Mouse (Mus musculus) liver, adult 2 months (tissue): ENCODE measurements around the gene Proser3. TPM values are rescaled to one million over a fixed set of nuclear protein-coding genes. Genes with fewer than 3 reads are reported as not detected.

ENCODE experiments used
- DNase-seq: peaks from one replicate; pipeline ENCODE4 v3.0.0-alpha.2; 2011; ENCODE audit warnings: low read depth, low spot score; ENCODE audit errors: extremely low read depth
- H3K27ac ChIP-seq: fragments of 200-500 bp; replicated peaks from 2 replicates; pipeline ENCODE4 v1.5.1; 2012; ENCODE audit warnings: low read depth, mild to moderate bottlenecking, control low read depth, inconsistent platforms, low read length; ENCODE audit not compliant: insufficient read depth
- H3K27me3 ChIP-seq: fragments of 200-500 bp; 2 replicates; pipeline ENCODE4 v1.6.1; 2012; ENCODE audit warnings: mild to moderate bottlenecking, moderate library complexity, low read length, inconsistent platforms; ENCODE audit not compliant: control insufficient read depth, insufficient read depth
- H3K36me3 ChIP-seq: fragments of 200-500 bp; 2 replicates; pipeline ENCODE4 v1.6.1; 2012; ENCODE audit warnings: low read length, inconsistent platforms; ENCODE audit not compliant: control insufficient read depth, insufficient read depth
- H3K4me1 ChIP-seq: fragments of 200-500 bp; 2 replicates; pipeline ENCODE4 v1.6.1; 2011; ENCODE audit warnings: low read length; ENCODE audit not compliant: control insufficient read depth, insufficient read depth
- H3K4me3 ChIP-seq: fragments of 200-500 bp; 2 replicates; pipeline ENCODE4 v1.5.1; 2011; ENCODE audit warnings: low read depth, mild to moderate bottlenecking, control low read depth, low read length, moderate library complexity; ENCODE audit not compliant: insufficient read depth
- H3K79me2 ChIP-seq: fragments of 200-500 bp; 2 replicates; pipeline ENCODE4 v1.6.1; 2012; ENCODE audit warnings: inconsistent platforms, mild to moderate bottlenecking, low read length, moderate library complexity; ENCODE audit not compliant: control insufficient read depth, insufficient read depth
- H3K9ac ChIP-seq: fragments of 200-500 bp; 2 replicates; pipeline ENCODE4 v1.6.1; 2012; ENCODE audit warnings: low read depth, mild to moderate bottlenecking, control low read depth, inconsistent platforms, low read length
- CTCF ChIP-seq: fragments of 200-500 bp; IDR thresholded peaks from 2 replicates; pipeline ENCODE4 v1.5.1; 2011; ENCODE audit warnings: low read depth, low read length, control low read depth
- POLR2A ChIP-seq: fragments of 200-500 bp; IDR thresholded peaks from 2 replicates; pipeline ENCODE4 v1.6.1; 2011; ENCODE audit warnings: low read length, control low read depth; ENCODE audit not compliant: insufficient read depth; ENCODE audit errors: extremely low read depth
- WGBS: fragments of 180-500 bp; shearing (Covaris S2); methylation state at CpG from one replicate; pipeline ENCODE4 v1.1.7; 2018; 5-methylcytosine and 5-hydroxymethylcytosine counted together
- polyA plus RNA-seq: library from polyadenylated mRNA; depleted of rRNA; stranded (reverse); fragments of >200 nt; gene quantifications from 2 replicates; pipeline ENCODE4 v1.2.3, GENCODE M21; 2012
- total RNA-seq: library from RNA; depleted of rRNA; stranded (reverse); fragments of >200 nt; gene quantifications from 2 replicates; pipeline ENCODE4 v1.2.3, GENCODE M21; 2014

The Proser3 gene
- total and polyA plus RNA-seq, 2 experiments, result 1.6 to 4.5 TPM

DNA sequence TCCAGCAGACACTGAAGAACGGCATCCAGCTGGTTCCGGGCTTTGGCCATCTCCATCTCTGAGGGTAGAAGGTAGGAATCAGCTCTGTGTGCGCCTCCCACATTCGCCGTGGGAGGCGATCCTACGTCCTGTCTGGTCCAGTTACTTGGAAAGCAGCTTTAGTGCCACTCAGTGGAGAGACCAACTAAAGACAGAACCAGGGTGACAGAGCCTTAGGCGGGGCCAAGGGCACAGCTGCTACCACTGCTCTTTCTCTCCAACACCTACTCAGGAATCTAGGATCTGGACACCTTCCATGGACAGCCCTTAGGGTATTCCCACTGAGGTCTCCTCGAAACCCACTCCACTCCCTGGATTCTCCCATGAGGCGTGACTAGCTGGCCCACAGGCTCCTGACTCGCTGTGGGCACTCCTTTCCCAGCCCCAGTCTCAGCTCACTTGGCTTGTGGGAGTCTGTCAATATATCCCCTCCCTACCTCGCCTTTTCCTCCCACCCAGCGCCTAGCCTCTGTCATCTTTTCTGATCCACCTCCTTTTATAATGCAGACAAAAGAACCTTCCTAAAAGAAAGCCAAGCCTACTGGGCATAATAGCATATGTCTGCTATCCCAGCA lies 5.9 kb upstream of the Proser3 start:
- WGBS, result 94% methylated on average over 13 of the region's 13 CpGs
- TF ChIP-seq CTCF (no peak), POLR2A (no peak)
- no peak overlapping the region for H3K9ac ChIP-seq
- H3K79me2 ChIP-seq, result no peaks in the 10 kb centered on the region
- H3K27me3 ChIP-seq, result no peaks in the 10 kb centered on the region
- no peak overlapping the region for H3K27ac ChIP-seq
- H3K4me3 ChIP-seq, result no peak overlapping the region
- peaks cover 5% of the 10 kb centered on the region; the same call in 1 of the 2 replicates for H3K36me3 ChIP-seq
- H3K4me1 ChIP-seq, result peaks cover 14% of the 10 kb centered on the region; the same call in 1 of the 2 replicates
- DNase-seq, result no peak

DNA sequence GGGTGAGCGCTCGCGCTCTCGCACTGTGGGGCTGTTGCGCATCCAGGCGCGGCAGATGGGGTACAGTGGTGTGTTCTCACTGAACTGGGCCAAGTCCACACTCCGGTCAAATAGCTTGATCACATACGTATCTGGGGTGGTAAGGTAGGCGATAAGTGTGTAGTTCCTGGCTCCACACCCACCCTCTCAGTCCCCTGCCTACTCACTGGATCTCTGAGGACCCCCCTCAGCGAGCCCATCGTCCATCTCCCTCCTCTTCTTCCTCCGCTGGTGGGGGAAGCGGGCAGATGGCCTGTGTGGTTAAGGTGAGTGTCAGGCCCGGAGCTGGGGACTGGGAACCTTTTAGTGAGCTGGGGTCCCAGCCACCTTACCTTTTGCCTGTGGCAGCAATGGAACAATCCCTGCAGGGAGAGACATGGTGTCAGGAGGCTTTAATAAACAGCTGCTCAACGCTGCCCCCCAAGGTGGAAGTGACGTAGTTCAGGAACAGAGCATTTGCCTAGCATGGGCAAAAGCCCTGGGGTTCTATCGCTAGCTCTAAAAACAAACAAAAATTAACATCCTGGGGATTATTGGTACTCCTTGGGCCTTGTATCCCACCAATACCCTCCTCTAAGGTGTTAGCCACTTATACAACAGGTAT lies 4.9 kb upstream of the Proser3 start:
- TF ChIP-seq CTCF (peak; percentile 18; the same call in 1 of the 2 replicates), POLR2A (no peak)
- WGBS, result 95% methylated on average over 18 of the region's 18 CpGs
- no peak overlapping the region for H3K4me3 ChIP-seq
- no peaks in the 10 kb centered on the region for H3K27me3 ChIP-seq
- no peak for DNase-seq
- H3K9ac ChIP-seq, result no peak overlapping the region
- no peaks in the 10 kb centered on the region for H3K79me2 ChIP-seq
- peaks cover 13% of the 10 kb centered on the region; the same call in 1 of the 2 replicates for H3K4me1 ChIP-seq
- peaks cover 5% of the 10 kb centered on the region; the same call in 1 of the 2 replicates for H3K36me3 ChIP-seq
- no peak overlapping the region for H3K27ac ChIP-seq

DNA sequence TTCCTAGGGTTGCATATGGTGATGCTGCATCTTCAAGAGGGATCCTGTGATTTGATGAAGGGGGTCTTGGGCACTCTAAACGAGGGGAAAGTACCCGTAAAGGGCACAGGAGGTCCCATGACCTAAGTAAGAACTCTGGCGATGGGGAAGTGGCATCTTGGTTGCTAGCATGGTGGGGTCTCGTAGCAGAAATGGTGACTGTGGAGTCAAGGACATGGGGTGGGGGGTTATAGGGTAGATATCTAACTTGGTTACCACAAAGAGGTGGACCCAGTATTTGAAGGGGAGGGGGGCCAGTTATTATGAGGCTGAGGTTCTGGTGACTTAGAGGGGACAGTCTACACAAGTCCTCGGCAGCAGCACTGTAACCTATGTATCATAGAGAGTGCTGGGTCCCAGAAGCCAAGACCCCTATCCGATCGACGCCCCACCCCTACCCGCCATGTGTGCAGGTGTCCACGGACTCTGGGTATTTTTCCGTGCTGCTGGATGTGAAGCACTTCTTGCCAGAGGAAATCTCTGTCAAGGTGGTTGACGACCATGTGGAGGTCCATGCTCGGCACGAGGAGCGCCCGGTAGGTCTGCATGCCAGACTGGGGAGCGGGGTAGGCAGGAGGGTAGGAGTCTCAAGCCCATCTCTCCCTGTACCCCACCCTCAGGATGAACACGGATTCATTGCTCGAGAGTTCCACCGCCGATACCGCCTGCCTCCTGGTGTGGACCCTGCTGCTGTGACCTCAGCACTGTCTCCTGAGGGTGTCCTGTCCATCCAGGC lies 1.9 kb upstream of the Proser3 start:
- Histone ChIP-seq H3K4me3 (no peak overlapping the region), H3K9ac (0 out of 2 replicates have a peak overlapping the region, but pooled peaks have one; percentile 84), H3K79me2 (no peaks in the 10 kb centered on the region), H3K4me1 (peaks cover 9% of the 10 kb centered on the region; the same call in 1 of the 2 replicates), H3K27ac (no peak overlapping the region), H3K27me3 (no peaks in the 10 kb centered on the region), H3K36me3 (peaks cover 5% of the 10 kb centered on the region; the same call in 1 of the 2 replicates)
- no peak for DNase-seq
- TF ChIP-seq POLR2A (no peak), CTCF (no peak)
- 88% methylated on average over 22 of the region's 22 CpGs for WGBS

DNA sequence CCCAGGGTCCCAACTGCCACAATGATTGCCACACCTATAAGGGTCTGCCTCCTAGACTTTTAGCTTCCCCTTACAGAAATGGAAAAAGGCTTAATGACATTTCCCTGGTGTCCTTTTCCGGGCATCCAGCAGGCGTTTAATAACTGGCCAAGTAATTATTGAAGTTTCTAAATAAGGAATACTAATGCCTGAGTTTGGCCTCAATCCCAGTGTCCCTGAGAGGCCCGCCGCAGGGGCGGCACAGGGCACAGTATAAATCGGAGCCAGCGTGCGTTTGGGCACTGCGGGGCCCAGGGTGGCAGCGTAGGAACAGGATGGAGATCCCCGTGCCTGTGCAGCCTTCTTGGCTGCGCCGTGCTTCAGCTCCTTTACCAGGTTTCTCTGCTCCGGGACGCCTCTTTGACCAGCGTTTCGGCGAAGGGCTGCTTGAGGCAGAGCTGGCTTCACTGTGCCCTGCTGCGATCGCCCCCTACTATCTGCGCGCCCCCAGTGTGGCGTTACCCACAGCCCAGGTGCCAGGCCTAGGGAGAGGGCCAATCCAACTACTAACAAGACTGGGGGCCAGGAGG lies 1.0 kb upstream of the Proser3 start:
- Histone ChIP-seq H3K9ac (peak overlapping the region; percentile 84), H3K79me2 (no peaks in the 10 kb centered on the region), H3K27ac (peak overlapping the region; percentile 91), H3K4me3 (peak overlapping the region; percentile 69), H3K4me1 (peaks cover 5% of the 10 kb centered on the region; the same call in 1 of the 2 replicates), H3K27me3 (no peaks in the 10 kb centered on the region), H3K36me3 (peaks cover 5% of the 10 kb centered on the region; the same call in 1 of the 2 replicates)
- WGBS, result 1% methylated on average over 23 of the region's 23 CpGs
- peak; percentile 65 for DNase-seq
- peak; percentile 65; the same call in 1 of the 2 replicates for TF ChIP-seq POLR2A
- no peak for TF ChIP-seq CTCF

DNA sequence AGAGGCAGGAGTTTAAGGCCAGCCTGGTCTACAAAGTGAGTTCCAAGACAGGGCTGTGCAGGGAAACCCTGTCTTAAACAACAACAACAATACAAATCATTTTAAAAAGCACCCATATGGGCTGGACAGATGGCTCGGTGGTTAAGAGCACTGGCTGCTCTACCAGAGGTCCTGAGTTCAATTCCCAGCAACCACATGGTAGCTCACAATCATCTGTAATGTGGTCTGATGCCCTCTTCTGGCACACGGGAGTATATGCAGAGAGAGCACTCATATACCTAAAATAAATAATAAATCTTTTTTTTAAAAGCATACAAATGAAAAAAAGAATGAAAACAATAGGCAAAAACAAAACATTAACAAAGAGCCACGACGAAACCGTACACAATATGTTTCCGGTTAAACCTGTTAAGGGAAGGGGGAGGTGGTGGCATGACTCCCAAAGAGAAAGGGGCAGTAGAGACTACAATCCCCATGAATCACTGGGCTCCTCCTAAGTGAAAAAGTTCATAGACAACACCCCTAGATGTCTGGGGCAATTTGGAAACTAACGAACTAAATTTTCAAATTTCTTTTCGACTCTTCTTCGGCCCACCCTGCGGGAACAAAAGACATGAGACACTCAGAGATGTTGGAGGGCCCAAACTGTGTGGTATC lies 526 bp downstream of the Proser3 start:
- TF ChIP-seq CTCF (no peak), POLR2A (no peak)
- H3K27ac ChIP-seq, result peak overlapping the region; percentile 96
- DNase-seq, result no peak
- peak overlapping the region; percentile 84 for H3K9ac ChIP-seq
- H3K4me1 ChIP-seq, result peaks cover 4% of the 10 kb centered on the region; the same call in 1 of the 2 replicates
- H3K27me3 ChIP-seq, result no peaks in the 10 kb centered on the region
- H3K4me3 ChIP-seq, result peak overlapping the region; percentile 83
- H3K79me2 ChIP-seq, result no peaks in the 10 kb centered on the region
- peaks cover 5% of the 10 kb centered on the region; the same call in 1 of the 2 replicates for H3K36me3 ChIP-seq
- WGBS, result 3% methylated on average over 10 of the region's 10 CpGs
